Comparison of ENCODE assay signal across 10 mouse cellular contexts in genomic region chr17:32396266-32396665, GRCm38 (mm10). TPM values are rescaled to one million over a fixed set of nuclear protein-coding genes. Genes with fewer than 3 reads are reported as not detected.
DNase-seq lines count a peak whose midpoint lies in the region; ATAC-seq lines count a peak whose summit lies in the region.
"Had no signal": no experiment of that assay in that cellular context is flagged by ENCODE, and none has a peak within 500 bp of the region (broad histone marks: within the 10 kb centered on the region; RNA-seq: fewer than 3 reads in every experiment).

No protein-coding gene starts in this region.

- peak overlapping the region; percentile 49 for H3K4me2 ChIP-seq in hindbrain, embryonic 13.5 days
- H3K4me2 ChIP-seq in midbrain, embryonic 11.5 days: peak overlapping the region; percentile 23

- 4% methylated on average over 37 of the region's 37 CpGs for WGBS in hindbrain, embryonic 13.5 days
- WGBS in midbrain, embryonic 11.5 days: 4% methylated on average over 37 of the region's 37 CpGs

- H3K27me3 ChIP-seq in hindbrain, embryonic 13.5 days: peaks cover 84% of the 10 kb centered on the region
- peaks cover 48% of the 10 kb centered on the region for H3K27me3 ChIP-seq in midbrain, embryonic 11.5 days (ENCODE audit: control insufficient read depth, insufficient read depth, low read length)

- H3K4me3 ChIP-seq in hindbrain, embryonic 13.5 days: peak overlapping the region; percentile 28
- H3K4me3 ChIP-seq in midbrain, embryonic 11.5 days (ENCODE audit: low read depth, low read length): no peak overlapping the region
- H3K4me3 ChIP-seq: left cerebral cortex, adult 2 months had no signal

- H3K36me3 ChIP-seq in hindbrain, embryonic 13.5 days: no peaks in the 10 kb centered on the region
- H3K36me3 ChIP-seq in midbrain, embryonic 11.5 days (ENCODE audit: control insufficient read depth, insufficient read depth, low read length): no peaks in the 10 kb centered on the region

- intact Hi-C loops in heart, postnatal 25 days (cut with DNase I): no loop called here

- peak; percentile 84 for DNase-seq in heart, adult 11 months
- DNase-seq in heart, postnatal 25 days (ENCODE audit: low spot score): no peak
- DNase-seq in R1 (ENCODE audit: low read depth, low spot score): peak; percentile 62
- no peak for DNase-seq in midbrain, embryonic 11.5 days (ENCODE audit: low spot score, missing footprints)
- DNase-seq in natural killer cell, adult 2 months (ENCODE audit: low spot score in 2 of 2): no peak
- DNase-seq in urinary bladder, adult 2 months (ENCODE audit: low spot score): no peak
- no peak for DNase-seq in thymus, postnatal 4 days

- ATAC-seq in hindbrain, embryonic 13.5 days (ENCODE audit: low FRiP score): no peak
- no peak for ATAC-seq in midbrain, embryonic 11.5 days (ENCODE audit: low FRiP score)

- no peak overlapping the region for H3K27ac ChIP-seq in hindbrain, embryonic 13.5 days
- no peak overlapping the region for H3K27ac ChIP-seq in midbrain, embryonic 11.5 days (ENCODE audit: low read depth, low read length)
- H3K27ac ChIP-seq: left cerebral cortex, adult 2 months had no signal

- peak overlapping the region; percentile 19; the same call in 1 of the 2 replicates for H3K9ac ChIP-seq in hindbrain, embryonic 13.5 days
- H3K9ac ChIP-seq in midbrain, embryonic 11.5 days (ENCODE audit: low read length): no peak overlapping the region

- H3K4me1 ChIP-seq in hindbrain, embryonic 13.5 days (replicated peaks): peaks cover 11% of the 10 kb centered on the region
- H3K4me1 ChIP-seq in midbrain, embryonic 11.5 days (ENCODE audit: control insufficient read depth, insufficient read depth, low read length): no peaks in the 10 kb centered on the region

- H3K9me3 ChIP-seq in hindbrain, embryonic 13.5 days: no peaks in the 10 kb centered on the region
- no peaks in the 10 kb centered on the region for H3K9me3 ChIP-seq in midbrain, embryonic 11.5 days (ENCODE audit: control insufficient read depth, low read length)

RNA-seq across cellular contexts. Expression of gene Wiz, which starts 7.0 kb away (rescaled TPM):
- total RNA-seq in heart, postnatal 25 days (2021): 10 to 100 TPM; 18.1 to 20.2 TPM
- polyA plus RNA-seq in hindbrain, embryonic 13.5 days (2015; fragmentation: Nextera tagmentation; extraction: Ambion mirVana): 35.3 and 35.9 TPM in 2 replicates
- 33.7 and 36.9 TPM in 2 replicates for polyA plus RNA-seq in midbrain, embryonic 11.5 days (2014; fragmentation: Nextera tagmentation; extraction: Ambion mirVana)
- 28.3 and 34.2 TPM in 2 replicates for polyA plus RNA-seq in urinary bladder, adult 2 months (2012; rRNA removed)

RNA-seq across cellular contexts. Expression of gene Rasal3, which starts 7.1 kb away (rescaled TPM):
- total RNA-seq in heart, postnatal 25 days (2021): 1 to 10 TPM in 1 of 2 experiments, under 1 TPM in 1; 0.91 to 1.3 TPM
- polyA plus RNA-seq in hindbrain, embryonic 13.5 days (2015; fragmentation: Nextera tagmentation; extraction: Ambion mirVana): 0.62 and 0.83 TPM in 2 replicates
- 0.52 and 0.70 TPM in 2 replicates for polyA plus RNA-seq in midbrain, embryonic 11.5 days (2014; fragmentation: Nextera tagmentation; extraction: Ambion mirVana)
- polyA plus RNA-seq in urinary bladder, adult 2 months (2012; rRNA removed): 2.6 and 3.5 TPM in 2 replicates
- polyA plus RNA-seq: C2C12 had no signal

RNA-seq across cellular contexts. Expression of gene Pglyrp2, which starts 27.7 kb away (rescaled TPM):
- total RNA-seq in heart, postnatal 25 days (2021): under 1 TPM; 0.16 to 0.20 TPM
- polyA plus RNA-seq in hindbrain, embryonic 13.5 days (2015; fragmentation: Nextera tagmentation; extraction: Ambion mirVana): 0.12 TPM in 1 of 2 replicates, not detected in the other
- polyA plus RNA-seq in midbrain, embryonic 11.5 days (2014; fragmentation: Nextera tagmentation; extraction: Ambion mirVana): not detected in 2 replicates
- 0.50 and 0.68 TPM in 2 replicates for polyA plus RNA-seq in urinary bladder, adult 2 months (2012; rRNA removed)
- total RNA-seq: left cerebral cortex, adult 2 months had no signal
- polyA plus RNA-seq: C2C12 had no signal

RNA-seq across cellular contexts. Expression of gene Akap8l, which starts 45.9 kb away (rescaled TPM):
- total RNA-seq in heart, postnatal 25 days (2021): 10 to 100 TPM; 43.0 to 46.3 TPM
- 148 and 156 TPM in 2 replicates for polyA plus RNA-seq in hindbrain, embryonic 13.5 days (2015; fragmentation: Nextera tagmentation; extraction: Ambion mirVana)
- polyA plus RNA-seq in midbrain, embryonic 11.5 days (2014; fragmentation: Nextera tagmentation; extraction: Ambion mirVana): 67.1 and 67.4 TPM in 2 replicates
- polyA plus RNA-seq in urinary bladder, adult 2 months (2012; rRNA removed): 149 and 154 TPM in 2 replicates

RNA-seq across cellular contexts. Expression of gene Cyp4f39, which starts 56.3 kb away (rescaled TPM):
- total RNA-seq in heart, postnatal 25 days (2021): under 1 TPM in 1 of 2 experiments, not detected in 1; 0.18 TPM
- 1.3 and 1.4 TPM in 2 replicates for polyA plus RNA-seq in hindbrain, embryonic 13.5 days (2015; fragmentation: Nextera tagmentation; extraction: Ambion mirVana)
- polyA plus RNA-seq in midbrain, embryonic 11.5 days (2014; fragmentation: Nextera tagmentation; extraction: Ambion mirVana): 0.26 and 0.42 TPM in 2 replicates
- 8.8 and 9.2 TPM in 2 replicates for polyA plus RNA-seq in urinary bladder, adult 2 months (2012; rRNA removed)
- total RNA-seq: left cerebral cortex, adult 2 months had no signal

Comparison
In these comparisons a context has a peak if more than half of its experiments do, and no peak if none do; other contexts are left out.
1. DNase-seq: peak in heart, adult 11 months (single experiment) and R1 (single experiment); none in heart, postnatal 25 days (single experiment), midbrain, embryonic 11.5 days (single experiment), natural killer cell, adult 2 months (0 of 2), urinary bladder, adult 2 months (single experiment) and thymus, postnatal 4 days (single experiment).